Mouse (Mus musculus): ENCODE measurements around the gene BC034090. TPM values are rescaled to one million over a fixed set of nuclear protein-coding genes. Genes with fewer than 3 reads are reported as not detected.

BC034090 gene
- polyA plus RNA-seq, 1 experiment from 2014 or later = 3.9 TPM

DNA sequence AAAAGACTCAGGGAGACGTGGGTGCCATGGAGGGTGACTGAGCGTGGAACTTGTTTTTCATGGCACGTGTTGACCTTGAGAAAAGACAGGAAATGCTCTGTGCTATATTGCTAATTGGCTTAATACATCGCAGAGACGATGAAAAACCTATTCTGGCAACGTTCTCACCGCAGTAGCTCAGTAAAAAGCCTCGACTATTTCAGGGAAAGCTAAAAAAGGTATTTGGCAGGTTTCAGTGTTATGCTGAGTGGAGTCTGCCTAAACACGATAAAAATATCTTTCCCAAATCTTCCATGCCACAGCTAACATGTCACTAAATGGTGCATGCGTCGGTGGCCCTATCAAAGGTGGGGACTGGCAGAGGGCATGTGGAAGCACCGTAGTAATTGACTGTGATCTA, 8.9 kb upstream of the BC034090 start:
- no peak for DNase-seq
- Histone ChIP-seq H3K4me1 (ENCODE audit: insufficient read depth) (no peaks in the 10 kb centered on the region), H3K9ac (no peak overlapping the region), H3K27ac (ENCODE audit: low read depth) (no peak overlapping the region), H3K27me3 (ENCODE audit: insufficient read depth, low read length) (no peaks in the 10 kb centered on the region), H3K4me3 (ENCODE audit: low read depth, low read length) (no peak overlapping the region), H3K36me3 (ENCODE audit: insufficient read depth) (no peaks in the 10 kb centered on the region), H3K9me3 (ENCODE audit: low read depth, low read length) (no peaks in the 10 kb centered on the region), H3K4me2 (no peak overlapping the region)
- 66% methylated on average over 12 of the region's 12 CpGs for WGBS
- no peak for TF ChIP-seq CTCF (IDR thresholded peaks at IDR 0.05; ENCODE audit: low read depth)
- ATAC-seq (ENCODE audit: insufficient read depth) = no peak

DNA sequence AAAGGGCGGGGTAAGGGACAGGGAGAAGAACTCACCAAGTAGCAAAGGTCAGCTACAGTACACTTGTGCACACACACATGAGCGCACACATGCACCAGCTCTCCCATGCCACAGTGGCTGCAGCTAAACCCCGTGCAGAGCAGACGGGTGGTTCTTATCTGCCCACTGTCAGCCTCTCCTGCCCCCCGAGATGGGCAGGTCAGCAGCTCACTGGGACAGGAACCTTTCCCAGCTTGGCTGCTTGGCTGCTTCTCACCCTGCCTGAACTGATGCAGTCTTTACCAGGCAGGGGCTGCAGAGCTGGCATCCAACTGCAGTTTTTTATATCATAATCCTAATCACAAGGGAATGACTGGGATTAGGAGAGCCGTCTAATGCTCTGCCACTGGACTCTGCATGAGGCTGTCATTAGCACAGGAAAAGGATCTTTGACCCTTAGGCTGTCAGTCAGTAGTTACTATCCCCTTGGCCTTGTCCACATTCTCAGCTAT, 8.4 kb upstream of the BC034090 start:
- 29% methylated on average over 6 of the region's 6 CpGs for WGBS
- H3K27me3 ChIP-seq (ENCODE audit: insufficient read depth, low read length) = no peaks in the 10 kb centered on the region
- no peaks in the 10 kb centered on the region for H3K9me3 ChIP-seq (ENCODE audit: low read depth, low read length)
- no peak overlapping the region for H3K27ac ChIP-seq (ENCODE audit: low read depth)
- DNase-seq (no peak), ATAC-seq (ENCODE audit: insufficient read depth) (no peak)
- H3K4me2 ChIP-seq = no peak overlapping the region
- no peaks in the 10 kb centered on the region for H3K4me1 ChIP-seq (ENCODE audit: insufficient read depth)
- H3K9ac ChIP-seq = no peak overlapping the region
- no peaks in the 10 kb centered on the region for H3K36me3 ChIP-seq (ENCODE audit: insufficient read depth)
- TF ChIP-seq CTCF (IDR thresholded peaks at IDR 0.05; ENCODE audit: low read depth) = no peak
- H3K4me3 ChIP-seq (ENCODE audit: low read depth, low read length) = no peak overlapping the region

GRCm38 (mm10) chr1:155251596-155251995, 7.4 kb upstream of the BC034090 start:
- H3K27ac ChIP-seq (ENCODE audit: low read depth) = no peak overlapping the region
- TF ChIP-seq CTCF (IDR thresholded peaks at IDR 0.05; ENCODE audit: low read depth) = no peak
- WGBS = 75% methylated on average over 5 of the region's 5 CpGs

GRCm38 (mm10) chr1:155250531-155251135, 6.4 kb upstream of the BC034090 start:
- 43% methylated on average over 4 of the region's 4 CpGs for WGBS
- no peaks in the 10 kb centered on the region for H3K9me3 ChIP-seq (ENCODE audit: low read depth, low read length)
- H3K27ac ChIP-seq (ENCODE audit: low read depth) = no peak overlapping the region
- no peak overlapping the region for H3K9ac ChIP-seq
- H3K36me3 ChIP-seq (ENCODE audit: insufficient read depth) = no peaks in the 10 kb centered on the region
- DNase-seq (no peak), ATAC-seq (ENCODE audit: insufficient read depth) (no peak)
- no peak overlapping the region for H3K4me2 ChIP-seq
- H3K4me1 ChIP-seq (ENCODE audit: insufficient read depth) = no peaks in the 10 kb centered on the region
- TF ChIP-seq CTCF (IDR thresholded peaks at IDR 0.05; ENCODE audit: low read depth) = no peak
- peaks cover 2% of the 10 kb centered on the region; the same call in 1 of the 2 replicates for H3K27me3 ChIP-seq (ENCODE audit: insufficient read depth, low read length)
- no peak overlapping the region for H3K4me3 ChIP-seq (ENCODE audit: low read depth, low read length)

More at GRCm38 (mm10) chr1:155251596-155251995, 7.4 kb upstream of the BC034090 start:
- no peaks in the 10 kb centered on the region for H3K27me3 ChIP-seq (ENCODE audit: insufficient read depth, low read length)
- H3K4me3 ChIP-seq (ENCODE audit: low read depth, low read length) = no peak overlapping the region
- no peak overlapping the region for H3K4me2 ChIP-seq
- H3K4me1 ChIP-seq (ENCODE audit: insufficient read depth) = no peaks in the 10 kb centered on the region
- ATAC-seq (ENCODE audit: insufficient read depth) (no peak), DNase-seq (no peak)
- no peak overlapping the region for H3K9ac ChIP-seq
- H3K9me3 ChIP-seq (ENCODE audit: low read depth, low read length) = no peaks in the 10 kb centered on the region
- no peaks in the 10 kb centered on the region for H3K36me3 ChIP-seq (ENCODE audit: insufficient read depth)

GRCm38 (mm10) chr1:155249896-155250295, 5.7 kb upstream of the BC034090 start:
- no peak for TF ChIP-seq CTCF (IDR thresholded peaks at IDR 0.05; ENCODE audit: low read depth)
- Histone ChIP-seq H3K27me3 (ENCODE audit: insufficient read depth, low read length) (peaks cover 9% of the 10 kb centered on the region; the same call in 1 of the 2 replicates), H3K36me3 (ENCODE audit: insufficient read depth) (no peaks in the 10 kb centered on the region), H3K4me1 (ENCODE audit: insufficient read depth) (no peaks in the 10 kb centered on the region), H3K4me3 (ENCODE audit: low read depth, low read length) (no peak overlapping the region), H3K9ac (no peak overlapping the region), H3K4me2 (no peak overlapping the region), H3K9me3 (ENCODE audit: low read depth, low read length) (no peaks in the 10 kb centered on the region), H3K27ac (ENCODE audit: low read depth) (no peak overlapping the region)
- DNase-seq = no peak
- no peak for ATAC-seq (ENCODE audit: insufficient read depth)
- WGBS = 41% methylated on average over 5 of the region's 5 CpGs

- Histone ChIP-seq H3K27ac (ENCODE audit: low read depth) (no peak overlapping the region), H3K9me3 (ENCODE audit: low read depth, low read length) (no peaks in the 10 kb centered on the region), H3K36me3 (ENCODE audit: insufficient read depth) (no peaks in the 10 kb centered on the region), H3K27me3 (ENCODE audit: insufficient read depth, low read length) (peaks cover 19% of the 10 kb centered on the region), H3K4me3 (ENCODE audit: low read depth, low read length) (no peak overlapping the region), H3K4me2 (no peak overlapping the region), H3K4me1 (ENCODE audit: insufficient read depth) (no peaks in the 10 kb centered on the region), H3K9ac (no peak overlapping the region)
- ATAC-seq (ENCODE audit: insufficient read depth) = no peak
- DNase-seq = no peak
- no peak for TF ChIP-seq CTCF (IDR thresholded peaks at IDR 0.05; ENCODE audit: low read depth)
- 35% methylated on average over 5 of the region's 5 CpGs for WGBS
Measured at GRCm38 (mm10) chr1:155248041-155248440, 3.8 kb upstream of the BC034090 start.

DNA sequence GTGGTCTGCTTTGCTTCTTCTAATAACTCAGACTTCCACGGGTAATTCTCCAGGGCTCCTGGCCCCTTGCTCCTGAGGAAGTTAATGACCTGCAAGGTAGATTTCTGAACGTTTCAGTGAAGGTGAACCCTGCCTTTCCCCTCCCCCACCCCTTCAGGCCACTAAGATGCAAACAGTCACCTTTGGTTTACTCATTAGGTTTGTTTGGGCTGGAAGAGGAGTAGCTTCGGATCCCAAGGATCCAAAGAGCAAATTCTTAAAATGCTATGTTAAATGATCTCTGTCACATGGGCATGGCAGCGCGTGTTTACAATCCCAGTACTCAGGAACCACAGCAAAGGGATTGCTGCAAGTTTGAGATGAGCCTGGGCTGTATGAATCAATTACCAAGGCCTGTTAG, 3.2 kb upstream of the BC034090 start:
- no peak overlapping the region for H3K27ac ChIP-seq (ENCODE audit: low read depth)
- H3K9me3 ChIP-seq (ENCODE audit: low read depth, low read length) = no peaks in the 10 kb centered on the region
- no peaks in the 10 kb centered on the region for H3K36me3 ChIP-seq (ENCODE audit: insufficient read depth)
- no peak overlapping the region for H3K4me3 ChIP-seq (ENCODE audit: low read depth, low read length)
- DNase-seq = no peak
- WGBS = 24% methylated on average over 5 of the region's 5 CpGs
- H3K4me2 ChIP-seq = no peak overlapping the region
- no peak overlapping the region for H3K9ac ChIP-seq
- no peak for TF ChIP-seq CTCF (IDR thresholded peaks at IDR 0.05; ENCODE audit: low read depth)
- no peak for ATAC-seq (ENCODE audit: insufficient read depth)
- no peaks in the 10 kb centered on the region for H3K4me1 ChIP-seq (ENCODE audit: insufficient read depth)
- H3K27me3 ChIP-seq (ENCODE audit: insufficient read depth, low read length) = peaks cover 19% of the 10 kb centered on the region
